Mouse (Mus musculus): Measurements from ENCODE around the gene Tet1. TPM values are rescaled to one million over a fixed set of nuclear protein-coding genes. Genes with fewer than 3 reads are reported as not detected.

The Tet1 gene
- polyA plus RNA-seq, 1 experiment, result 0.48 TPM

GRCm38 (mm10) chr10:62885969-62886798 lies 22.6 kb downstream of the Tet1 start:
- no peak for TF ChIP-seq USF1 (IDR thresholded peaks at IDR 0.05; ENCODE audit: low read depth)
- TF ChIP-seq MAX (IDR thresholded peaks at IDR 0.05; ENCODE audit: low read depth), result no peak
- TF ChIP-seq TCF3 (IDR thresholded peaks at IDR 0.05; ENCODE audit: insufficient read length, low read depth), result no peak
- Histone ChIP-seq H3K4me2 (ENCODE audit: low read depth) (peak overlapping the region; percentile 99), H3ac (ENCODE audit: control insufficient read depth, insufficient read length) (peak overlapping the region; percentile 2), H3K27me3 (ENCODE audit: control insufficient read depth, insufficient read depth, insufficient read length) (no peaks in the 10 kb centered on the region), H3K36me3 (ENCODE audit: control insufficient read depth, insufficient read depth) (no peaks in the 10 kb centered on the region), H3K4me3 (peak overlapping the region; percentile 33), H3K79me2 (ENCODE audit: control insufficient read depth, insufficient read depth) (no peaks in the 10 kb centered on the region)

GRCm38 (mm10) chr10:62885460-62885859 lies 23.3 kb downstream of the Tet1 start:
- H3K4me3 ChIP-seq, result peak overlapping the region; percentile 33
- no peak for TF ChIP-seq MAX (IDR thresholded peaks at IDR 0.05; ENCODE audit: low read depth)
- no peak for TF ChIP-seq TCF3 (IDR thresholded peaks at IDR 0.05; ENCODE audit: insufficient read length, low read depth)
- no peak for TF ChIP-seq REST (IDR thresholded peaks at IDR 0.05; ENCODE audit: insufficient read depth, insufficient read length)
- no peak for TF ChIP-seq POLR2AphosphoS2 (IDR thresholded peaks at IDR 0.05; ENCODE audit: insufficient read length, low read depth)
- no peak for TF ChIP-seq MYOD1 (IDR thresholded peaks at IDR 0.05; ENCODE audit: control insufficient read depth in 1 of 3, insufficient read length in 2 of 3, low read depth in 2 of 3)
- no peak for TF ChIP-seq CEBPB (IDR thresholded peaks at IDR 0.05; ENCODE audit: insufficient read depth, poor library complexity, severe bottlenecking)
- TF ChIP-seq E2F4 (IDR thresholded peaks at IDR 0.05; ENCODE audit: insufficient read depth), result no peak
- no peak for TF ChIP-seq SRF (IDR thresholded peaks at IDR 0.05; ENCODE audit: control insufficient read depth, insufficient read length, low read depth)
- no peak for TF ChIP-seq MYOG (IDR thresholded peaks at IDR 0.05; ENCODE audit: control insufficient read depth in 1 of 3, insufficient read depth in 1 of 3, insufficient read length in 2 of 3, low read depth in 2 of 3)
- TF ChIP-seq POLR2A (IDR thresholded peaks at IDR 0.05; ENCODE audit: insufficient read length, low read depth), result no peak
- TF ChIP-seq TCF12 (IDR thresholded peaks at IDR 0.05; ENCODE audit: insufficient read depth, poor library complexity, severe bottlenecking), result no peak
- no peak for TF ChIP-seq USF1 (IDR thresholded peaks at IDR 0.05; ENCODE audit: low read depth)
- H3K4me2 ChIP-seq (ENCODE audit: low read depth), result peak overlapping the region; percentile 99
- H3K27me3 ChIP-seq (ENCODE audit: control insufficient read depth, insufficient read depth, insufficient read length), result no peaks in the 10 kb centered on the region
- H3K79me2 ChIP-seq (ENCODE audit: control insufficient read depth, insufficient read depth), result no peaks in the 10 kb centered on the region
- no peak overlapping the region for H3ac ChIP-seq (ENCODE audit: control insufficient read depth, insufficient read length)
- no peaks in the 10 kb centered on the region for H3K36me3 ChIP-seq (ENCODE audit: control insufficient read depth, insufficient read depth)

- Histone ChIP-seq H3K27me3 (ENCODE audit: control insufficient read depth, insufficient read depth, insufficient read length) (no peaks in the 10 kb centered on the region), H3K36me3 (ENCODE audit: control insufficient read depth, insufficient read depth) (no peaks in the 10 kb centered on the region), H3K79me2 (ENCODE audit: control insufficient read depth, insufficient read depth) (no peaks in the 10 kb centered on the region), H3K4me2 (ENCODE audit: low read depth) (no peak overlapping the region), H3ac (ENCODE audit: control insufficient read depth, insufficient read length) (no peak overlapping the region), H3K4me3 (no peak overlapping the region)
- TF ChIP-seq MYOD1 (IDR thresholded peaks at IDR 0.05; ENCODE audit: control insufficient read depth in 1 of 3, insufficient read length in 2 of 3, low read depth in 2 of 3), result no peak
- TF ChIP-seq REST (IDR thresholded peaks at IDR 0.05; ENCODE audit: insufficient read depth, insufficient read length), result no peak
- no peak for TF ChIP-seq TCF3 (IDR thresholded peaks at IDR 0.05; ENCODE audit: insufficient read length, low read depth)
- TF ChIP-seq MAX (IDR thresholded peaks at IDR 0.05; ENCODE audit: low read depth), result no peak
- no peak for TF ChIP-seq POLR2A (IDR thresholded peaks at IDR 0.05; ENCODE audit: insufficient read length, low read depth)
- TF ChIP-seq E2F4 (IDR thresholded peaks at IDR 0.05; ENCODE audit: insufficient read depth), result no peak
- TF ChIP-seq SRF (IDR thresholded peaks at IDR 0.05; ENCODE audit: control insufficient read depth, insufficient read length, low read depth), result no peak
- TF ChIP-seq CEBPB (IDR thresholded peaks at IDR 0.05; ENCODE audit: insufficient read depth, poor library complexity, severe bottlenecking), result no peak
- TF ChIP-seq POLR2AphosphoS2 (IDR thresholded peaks at IDR 0.05; ENCODE audit: insufficient read length, low read depth), result no peak
Measured at GRCm38 (mm10) chr10:62884517-62884916, 24.3 kb downstream of the Tet1 start.

GRCm38 (mm10) chr10:62883933-62884372 lies 24.8 kb downstream of the Tet1 start:
- Histone ChIP-seq H3ac (ENCODE audit: control insufficient read depth, insufficient read length) (no peak overlapping the region), H3K36me3 (ENCODE audit: control insufficient read depth, insufficient read depth) (no peaks in the 10 kb centered on the region), H3K79me2 (ENCODE audit: control insufficient read depth, insufficient read depth) (no peaks in the 10 kb centered on the region), H3K27me3 (ENCODE audit: control insufficient read depth, insufficient read depth, insufficient read length) (no peaks in the 10 kb centered on the region), H3K4me2 (ENCODE audit: low read depth) (no peak overlapping the region), H3K4me3 (no peak overlapping the region)
- TF ChIP-seq TCF3 (IDR thresholded peaks at IDR 0.05; ENCODE audit: insufficient read length, low read depth) (no peak), USF1 (IDR thresholded peaks at IDR 0.05; ENCODE audit: low read depth) (no peak), REST (IDR thresholded peaks at IDR 0.05; ENCODE audit: insufficient read depth, insufficient read length) (no peak), POLR2A (IDR thresholded peaks at IDR 0.05; ENCODE audit: insufficient read length, low read depth) (no peak), TCF12 (IDR thresholded peaks at IDR 0.05; ENCODE audit: insufficient read depth, poor library complexity, severe bottlenecking) (no peak), MYOG (IDR thresholded peaks at IDR 0.05; ENCODE audit: control insufficient read depth in 1 of 3, insufficient read depth in 1 of 3, insufficient read length in 2 of 3, low read depth in 2 of 3) (no peak), SRF (IDR thresholded peaks at IDR 0.05; ENCODE audit: control insufficient read depth, insufficient read length, low read depth) (no peak)

GRCm38 (mm10) chr10:62881211-62881610 lies 27.6 kb downstream of the Tet1 start:
- TF ChIP-seq USF1 (IDR thresholded peaks at IDR 0.05; ENCODE audit: low read depth) (no peak), MAX (IDR thresholded peaks at IDR 0.05; ENCODE audit: low read depth) (no peak), MYOG (IDR thresholded peaks at IDR 0.05; ENCODE audit: control insufficient read depth in 1 of 3, insufficient read depth in 1 of 3, insufficient read length in 2 of 3, low read depth in 2 of 3) (no peak), POLR2AphosphoS2 (IDR thresholded peaks at IDR 0.05; ENCODE audit: insufficient read length, low read depth) (no peak), TCF3 (IDR thresholded peaks at IDR 0.05; ENCODE audit: insufficient read length, low read depth) (no peak), SRF (IDR thresholded peaks at IDR 0.05; ENCODE audit: control insufficient read depth, insufficient read length, low read depth) (no peak), REST (IDR thresholded peaks at IDR 0.05; ENCODE audit: insufficient read depth, insufficient read length) (no peak), POLR2A (IDR thresholded peaks at IDR 0.05; ENCODE audit: insufficient read length, low read depth) (no peak), CEBPB (IDR thresholded peaks at IDR 0.05; ENCODE audit: insufficient read depth, poor library complexity, severe bottlenecking) (no peak), MYOD1 (IDR thresholded peaks at IDR 0.05; ENCODE audit: control insufficient read depth in 1 of 3, insufficient read length in 2 of 3, low read depth in 2 of 3) (no peak), E2F4 (IDR thresholded peaks at IDR 0.05; ENCODE audit: insufficient read depth) (no peak), TCF12 (IDR thresholded peaks at IDR 0.05; ENCODE audit: insufficient read depth, poor library complexity, severe bottlenecking) (no peak)
- Histone ChIP-seq H3K27me3 (ENCODE audit: control insufficient read depth, insufficient read depth, insufficient read length) (no peaks in the 10 kb centered on the region), H3ac (ENCODE audit: control insufficient read depth, insufficient read length) (no peak overlapping the region), H3K4me2 (ENCODE audit: low read depth) (no peak overlapping the region), H3K36me3 (ENCODE audit: control insufficient read depth, insufficient read depth) (no peaks in the 10 kb centered on the region), H3K79me2 (ENCODE audit: control insufficient read depth, insufficient read depth) (no peaks in the 10 kb centered on the region), H3K4me3 (no peak overlapping the region)
